14 mouse cellular contexts compared by ENCODE assay signal in genomic region chr13:8538481-8538880, GRCm38 (mm10).
"Had no signal": no experiment of that assay in that cellular context is flagged by ENCODE, and none has a peak within 500 bp of the region (broad histone marks: within the 10 kb centered on the region; RNA-seq: fewer than 3 reads in every experiment).

No protein-coding gene starts in this region.

- H3K4me3 ChIP-seq: kidney, embryonic 15.5 days; limb, embryonic 12.5 days; midbrain, embryonic 10.5 days; midbrain, embryonic 15.5 days; neural tube, embryonic 12.5 days had no signal

- H3K9me3 ChIP-seq: kidney, embryonic 15.5 days; limb, embryonic 12.5 days; midbrain, embryonic 10.5 days; midbrain, embryonic 15.5 days; neural tube, embryonic 12.5 days had no signal

- H3K27ac ChIP-seq: kidney, embryonic 15.5 days; limb, embryonic 12.5 days; liver, embryonic 14.5 days; midbrain, embryonic 10.5 days; midbrain, embryonic 15.5 days; neural tube, embryonic 12.5 days; stomach, postnatal 0 days had no signal

- H3K9ac ChIP-seq: kidney, embryonic 15.5 days; limb, embryonic 12.5 days; liver, embryonic 14.5 days; midbrain, embryonic 15.5 days; neural tube, embryonic 12.5 days had no signal

- H3K36me3 ChIP-seq: kidney, embryonic 15.5 days; limb, embryonic 12.5 days; midbrain, embryonic 10.5 days; midbrain, embryonic 15.5 days; neural tube, embryonic 12.5 days had no signal

- ATAC-seq: lung, postnatal 0 days; midbrain, embryonic 15.5 days had no signal

- H3K27me3 ChIP-seq: kidney, embryonic 15.5 days; limb, embryonic 12.5 days; midbrain, embryonic 15.5 days; neural tube, embryonic 12.5 days had no signal

- DNase-seq: kidney, postnatal 14 days; layer of hippocampus, adult 9-11 months; lung, adult 2 months; lung, postnatal 4 days; thymus, adult 18-20 months; thymus, postnatal 14 days had no signal

- H3K4me2 ChIP-seq: kidney, embryonic 15.5 days; limb, embryonic 12.5 days; midbrain, embryonic 15.5 days; neural tube, embryonic 12.5 days had no signal

- H3K4me1 ChIP-seq: kidney, embryonic 15.5 days; limb, embryonic 12.5 days; midbrain, embryonic 10.5 days; midbrain, embryonic 15.5 days; neural tube, embryonic 12.5 days had no signal
